Mouse (Mus musculus) myocyte (in vitro differentiated cells): ENCODE results near the gene Ankdd1a.

ENCODE experiments used
- MYOD1 ChIP-seq, 3 experiments: IDR thresholded peaks; one replicate each; pipeline ENCODE4 v1.6.1; 2011; ENCODE audit warnings: control low read depth in 2 of 3, low read depth in 2 of 3, mild to moderate bottlenecking in 2 of 3, moderate library complexity in 1 of 3; ENCODE audit not compliant: insufficient read length in 2 of 3, control insufficient read depth in 1 of 3
- POLR2A ChIP-seq: IDR thresholded peaks from one replicate; pipeline ENCODE4 v1.6.1; 2011; ENCODE audit warnings: low read depth, mild to moderate bottlenecking, control low read depth, moderate library complexity; ENCODE audit not compliant: insufficient read length

DNA sequence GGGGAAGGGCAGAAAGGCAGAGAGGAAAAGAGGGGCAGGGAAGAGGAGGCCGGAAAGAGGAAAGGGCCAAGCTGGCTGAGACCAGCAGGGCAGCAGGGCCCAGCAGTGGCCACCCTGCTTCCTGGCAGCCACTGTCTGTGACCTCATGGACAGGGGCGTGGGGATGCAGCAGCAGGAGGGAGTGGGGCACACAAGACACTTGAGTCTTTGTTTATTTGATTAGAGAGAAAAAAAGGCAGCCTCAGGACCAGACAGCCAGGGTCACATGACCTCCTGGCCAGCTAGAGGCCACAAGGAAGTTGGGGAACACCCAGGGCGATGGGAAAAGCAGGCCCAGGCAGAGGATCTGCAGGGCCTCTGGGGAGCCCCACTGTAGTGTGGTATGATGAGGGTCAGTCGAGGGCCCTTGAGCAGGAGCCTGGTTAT is 42.1 kb upstream of the Ankdd1a start:
- TF ChIP-seq POLR2A (peak; percentile 14), MYOD1 (IDR thresholded peaks at IDR 0.05; ENCODE audit: control insufficient read depth in 1 of 3, insufficient read length in 2 of 3, low read depth in 2 of 3) (no peak)
